Mouse (Mus musculus) neural tube, embryonic 13.5 days (tissue): ENCODE measurements around the gene Alg5. TPM values are rescaled to one million over a fixed set of nuclear protein-coding genes. Genes with fewer than 3 reads are reported as not detected.
A peak's percentile ranks its signal among the peaks of the same experiment; 100 is the strongest.

Experiments used
- ATAC-seq: fragments of 200-750 bp; cut with Nextera tagmentation; 2 replicates; pipeline ENCODE4 v1.8.0; 2017; ENCODE audit warnings: low read depth, mild to moderate bottlenecking, moderate TSS enrichment, moderate library complexity
- H3K27ac ChIP-seq: fragments of 300-500 bp; sonication (generic); replicated peaks from 2 replicates; pipeline ENCODE4 v1.5.1; 2015; ENCODE audit warnings: moderate library complexity, mild to moderate bottlenecking, inconsistent platforms
- H3K27me3 ChIP-seq: fragments of 300-500 bp; sonication (generic); 2 replicates; pipeline ENCODE4 v1.6.1; 2015; ENCODE audit warnings: mild to moderate bottlenecking, inconsistent platforms
- H3K36me3 ChIP-seq: fragments of 300-500 bp; sonication (generic); 2 replicates; pipeline ENCODE4 v1.6.1; 2015; ENCODE audit warnings: mild to moderate bottlenecking, inconsistent platforms
- H3K4me1 ChIP-seq: fragments of 300-500 bp; sonication (generic); replicated peaks from 2 replicates; pipeline ENCODE4 v1.6.1; 2015; ENCODE audit warnings: inconsistent platforms
- H3K4me2 ChIP-seq: fragments of 300-500 bp; sonication (generic); 2 replicates; pipeline ENCODE4 v1.6.1; 2015; ENCODE audit warnings: inconsistent platforms, mild to moderate bottlenecking, moderate library complexity
- H3K4me3 ChIP-seq: fragments of 300-500 bp; sonication (generic); 2 replicates; pipeline ENCODE4 v1.5.1; 2015; ENCODE audit warnings: mild to moderate bottlenecking, inconsistent platforms
- H3K9ac ChIP-seq: fragments of 300-500 bp; sonication (generic); 2 replicates; pipeline ENCODE4 v1.6.1; 2015; ENCODE audit warnings: moderate library complexity, mild to moderate bottlenecking, inconsistent platforms
- H3K9me3 ChIP-seq: fragments of 300-500 bp; sonication (generic); 2 replicates; pipeline ENCODE4 v1.6.1; 2016; ENCODE audit warnings: inconsistent platforms
- WGBS: fragments of 180-500 bp; shearing (Covaris S2); methylation state at CpG from one replicate; pipeline ENCODE4 v1.1.7; 2015; 5-methylcytosine and 5-hydroxymethylcytosine counted together
- polyA plus RNA-seq: library from polyadenylated mRNA; unstranded; fragments of >200 nt; fragmentation: Nextera tagmentation; extraction: Ambion mirVana; gene quantifications from 2 replicates; pipeline ENCODE4 v1.2.1, GENCODE M21; 2015

Gene Alg5
- polyA plus RNA-seq, 1 experiment from 2014 or later: 46.4 TPM

DNA sequence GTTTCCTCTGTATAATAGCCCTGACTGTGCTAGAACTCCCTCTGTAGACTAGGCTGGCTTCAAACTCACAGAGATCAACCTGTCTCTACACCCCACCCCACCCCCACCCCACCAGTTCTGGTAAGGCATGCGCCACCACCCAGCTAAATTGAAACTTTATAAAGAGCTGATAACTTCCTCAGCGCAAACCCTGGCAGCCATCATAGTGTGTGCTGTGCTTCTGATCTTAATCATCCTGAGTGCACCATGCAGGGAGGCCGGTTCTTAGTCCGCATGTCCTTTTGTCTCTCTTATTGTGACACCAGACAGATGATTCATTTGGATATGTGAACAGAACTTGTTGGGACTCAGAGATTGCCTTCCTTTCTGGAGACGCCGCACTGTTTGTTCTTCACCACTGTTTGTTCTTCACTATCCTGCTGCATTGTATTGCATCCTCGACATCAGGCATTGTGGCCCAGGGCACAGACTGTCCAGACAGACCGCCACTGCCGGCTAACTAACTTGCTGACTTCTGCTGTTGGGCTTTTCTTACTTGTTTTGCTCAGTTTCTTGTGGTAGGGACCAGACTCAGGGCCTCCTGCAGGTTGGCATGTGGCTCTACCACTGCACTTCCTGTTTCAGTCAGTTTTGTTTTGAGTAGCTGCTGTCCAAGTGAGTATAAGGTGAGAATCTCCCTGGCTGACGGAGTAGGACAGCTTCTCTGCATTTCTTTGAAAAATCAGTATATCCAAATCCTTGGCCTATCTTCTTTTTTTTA is 11.4 kb upstream of the Alg5 start:
- 84% methylated on average over 10 of the region's 10 CpGs for WGBS
- peaks cover 71% of the 10 kb centered on the region for H3K36me3 ChIP-seq
- ATAC-seq: no peak

DNA sequence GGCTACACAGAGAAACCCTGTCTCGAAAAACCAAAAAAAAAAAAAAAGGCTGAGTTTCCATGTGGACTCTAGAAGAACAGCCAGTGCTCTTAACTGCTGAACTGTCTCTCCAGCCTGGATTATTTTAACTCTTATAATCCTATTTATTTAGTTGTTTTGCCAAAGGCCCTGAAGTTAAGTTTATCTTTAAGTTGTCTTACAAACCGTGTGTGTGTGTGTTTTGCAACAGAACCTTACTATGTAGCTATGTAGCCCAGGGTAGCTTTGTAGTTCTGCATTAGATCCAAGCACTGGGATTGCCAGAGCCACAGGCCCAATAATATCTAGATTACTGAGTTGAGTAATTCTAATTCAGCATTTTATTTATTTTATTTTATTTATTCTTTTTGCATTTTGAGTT is 10.0 kb upstream of the Alg5 start:
- H3K9me3 ChIP-seq: no peaks in the 10 kb centered on the region
- no peak overlapping the region for H3K9ac ChIP-seq
- H3K4me2 ChIP-seq: no peak overlapping the region
- H3K4me1 ChIP-seq: no peaks in the 10 kb centered on the region
- H3K27ac ChIP-seq: no peak overlapping the region
- no peaks in the 10 kb centered on the region for H3K27me3 ChIP-seq
- no peak for ATAC-seq
- no peak overlapping the region for H3K4me3 ChIP-seq
- peaks cover 78% of the 10 kb centered on the region for H3K36me3 ChIP-seq
- 75% methylated on average over 2 of the region's 2 CpGs for WGBS

More for the DNA sequence above, 11.4 kb upstream of the Alg5 start:
- Histone ChIP-seq H3K4me3 (no peak overlapping the region), H3K4me1 (no peaks in the 10 kb centered on the region), H3K9ac (no peak overlapping the region), H3K27me3 (no peaks in the 10 kb centered on the region), H3K4me2 (no peak overlapping the region), H3K27ac (no peak overlapping the region), H3K9me3 (no peaks in the 10 kb centered on the region)

DNA sequence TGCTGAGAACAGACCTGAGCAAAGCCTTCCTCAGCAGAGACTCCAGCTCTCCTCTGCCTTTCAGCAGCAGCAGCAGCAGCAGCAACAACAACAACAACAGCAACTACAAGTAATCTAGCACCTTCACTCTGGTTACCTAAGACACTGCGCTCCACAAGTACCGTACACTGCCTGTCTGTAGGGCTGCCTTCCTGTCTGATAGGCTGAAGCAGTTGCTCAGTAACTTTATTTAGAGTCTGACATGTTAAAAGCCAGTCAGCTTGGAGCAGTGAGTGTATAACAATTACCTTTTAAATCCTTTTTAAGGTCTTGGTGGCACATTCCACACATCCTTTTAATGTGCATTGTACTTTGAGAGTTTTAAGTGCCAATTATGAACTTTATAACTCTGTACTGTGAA is 7.8 kb upstream of the Alg5 start:
- WGBS: 96% methylated on average over 2 of the region's 2 CpGs
- no peaks in the 10 kb centered on the region for H3K9me3 ChIP-seq
- peaks cover 77% of the 10 kb centered on the region for H3K36me3 ChIP-seq
- ATAC-seq: no peak
- H3K4me3 ChIP-seq: no peak overlapping the region
- no peaks in the 10 kb centered on the region for H3K4me1 ChIP-seq
- no peak overlapping the region for H3K27ac ChIP-seq
- H3K4me2 ChIP-seq: no peak overlapping the region
- H3K27me3 ChIP-seq: no peaks in the 10 kb centered on the region
- H3K9ac ChIP-seq: no peak overlapping the region

DNA sequence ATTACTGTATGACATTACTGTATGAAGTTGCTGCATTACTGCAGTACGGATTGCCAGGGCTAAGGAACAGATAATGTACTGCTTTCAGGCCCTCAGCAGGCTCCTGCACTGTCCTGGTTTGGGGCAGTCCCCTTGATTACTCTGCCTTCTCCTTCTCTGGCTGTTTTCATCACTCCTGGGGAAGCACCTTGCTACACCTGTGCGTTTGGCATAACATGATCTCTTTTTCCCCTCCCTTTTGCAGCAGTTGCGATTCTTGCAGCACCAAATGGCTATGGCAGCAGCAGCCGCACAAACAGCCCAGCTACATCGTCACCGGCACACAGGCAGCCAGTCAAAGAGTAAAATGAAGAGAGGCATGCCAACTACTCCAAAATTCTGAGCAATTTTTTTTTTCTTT is 7.2 kb upstream of the Alg5 start:
- H3K36me3 ChIP-seq: peaks cover 76% of the 10 kb centered on the region
- 94% methylated on average over 6 of the region's 6 CpGs for whole genome bisulfite sequencing
- ATAC-seq: no peak

DNA sequence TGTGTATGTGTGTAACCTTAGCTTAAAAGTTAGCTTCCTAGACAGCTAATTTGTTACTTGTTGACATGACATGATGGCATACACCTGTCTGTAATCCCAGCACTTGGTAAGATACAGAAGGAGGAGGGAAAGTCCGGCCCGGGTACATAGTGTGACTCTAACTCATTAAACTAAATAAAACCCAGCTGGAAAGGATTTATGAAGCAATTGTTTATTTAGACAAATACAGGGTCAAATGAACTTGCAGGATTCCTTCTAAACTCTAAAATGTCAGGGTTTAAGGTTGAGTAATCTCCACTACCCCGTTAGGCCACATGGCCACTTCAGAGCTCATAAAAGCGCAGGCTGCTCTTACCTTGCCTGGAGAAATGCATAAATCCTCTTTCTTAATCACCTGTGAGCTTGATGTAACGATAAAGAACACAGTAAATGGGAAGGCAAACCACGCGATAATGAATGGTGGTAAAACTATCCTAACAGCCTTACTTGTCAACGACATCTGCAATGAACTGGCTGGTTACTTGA is 3.7 kb upstream of the Alg5 start:
- ATAC-seq: no peak
- Histone ChIP-seq H3K4me2 (no peak overlapping the region), H3K36me3 (peaks cover 59% of the 10 kb centered on the region), H3K4me1 (peaks cover 20% of the 10 kb centered on the region), H3K9ac (no peak overlapping the region), H3K4me3 (no peak overlapping the region), H3K27ac (no peak overlapping the region), H3K9me3 (no peaks in the 10 kb centered on the region), H3K27me3 (no peaks in the 10 kb centered on the region)
- 83% methylated on average over 8 of the region's 8 CpGs for WGBS

More for the DNA sequence above, 7.2 kb upstream of the Alg5 start:
- no peak overlapping the region for H3K9ac ChIP-seq
- H3K4me3 ChIP-seq: no peak overlapping the region
- no peak overlapping the region for H3K27ac ChIP-seq
- no peaks in the 10 kb centered on the region for H3K9me3 ChIP-seq
- H3K4me2 ChIP-seq: no peak overlapping the region
- H3K4me1 ChIP-seq: peaks cover 4% of the 10 kb centered on the region; the same call in 1 of the 2 replicates
- H3K27me3 ChIP-seq: no peaks in the 10 kb centered on the region

DNA sequence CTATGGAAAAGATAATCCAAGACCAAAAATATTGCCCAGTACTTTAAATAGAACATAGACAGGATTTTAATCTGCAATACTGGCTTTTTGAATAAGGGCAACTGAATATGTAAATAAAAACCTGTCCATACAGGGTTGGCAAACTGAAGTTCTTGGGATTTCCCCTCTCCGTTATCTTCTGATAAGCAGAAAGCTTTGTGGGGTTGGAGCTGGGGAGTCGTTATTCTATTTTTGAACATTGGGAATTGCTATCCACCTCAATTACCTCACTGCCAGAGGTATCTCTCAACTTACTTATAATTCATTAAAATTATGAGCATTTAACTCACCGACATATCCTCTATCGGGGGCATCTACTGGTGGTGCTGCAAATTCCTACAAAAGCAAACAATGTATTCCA is 3.0 kb upstream of the Alg5 start:
- H3K9ac ChIP-seq: no peak overlapping the region
- WGBS: 92% methylated on average over 4 of the region's 4 CpGs
- peaks cover 53% of the 10 kb centered on the region for H3K36me3 ChIP-seq

DNA sequence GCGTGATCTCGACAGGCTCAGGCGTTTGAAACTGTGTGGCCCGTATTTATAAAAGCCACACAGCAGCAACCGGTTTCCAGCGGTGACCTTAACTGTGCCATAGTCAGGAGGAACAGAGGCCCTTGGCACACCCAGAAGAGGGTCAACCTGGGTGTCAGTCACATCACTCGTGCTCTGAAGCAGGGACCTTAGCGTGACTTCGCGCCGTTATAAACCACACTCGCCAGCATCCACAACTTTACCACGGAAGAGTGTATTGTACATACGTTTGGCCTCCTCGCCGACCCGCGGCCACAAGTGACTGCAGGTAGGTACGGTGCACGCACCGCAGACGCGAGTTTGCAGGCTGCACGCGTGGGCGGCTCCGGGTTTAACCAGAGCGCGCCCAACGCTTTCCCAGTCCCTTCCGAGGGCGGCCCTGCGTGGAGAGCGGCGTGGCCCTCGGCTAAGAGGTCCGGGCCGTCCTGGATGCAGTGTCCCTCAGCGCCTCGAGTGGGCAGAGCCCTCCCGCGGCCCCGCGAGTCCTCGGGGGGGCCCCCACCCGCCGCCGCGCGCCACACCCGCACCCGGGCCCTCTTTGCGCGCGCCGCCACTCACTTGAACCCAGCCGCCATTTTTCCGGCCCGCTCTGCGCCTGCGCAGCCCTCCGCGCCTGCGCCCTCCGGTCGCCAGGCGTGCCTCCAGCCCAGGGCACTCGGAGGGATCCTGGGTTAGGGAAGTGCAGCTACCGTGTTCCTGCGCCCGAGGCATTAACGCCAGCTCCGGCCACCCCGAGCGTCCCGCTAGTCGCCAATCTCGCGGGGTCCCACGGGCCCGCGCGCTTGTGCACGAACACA is 710 bp upstream of the Alg5 start:
- peak; percentile 96 for ATAC-seq
- no peaks in the 10 kb centered on the region for H3K27me3 ChIP-seq
- WGBS: under 1% methylated on average over 84 of the region's 84 CpGs
- peaks cover 38% of the 10 kb centered on the region for H3K36me3 ChIP-seq
- H3K4me2 ChIP-seq: peak overlapping the region; percentile 89
- peaks cover 20% of the 10 kb centered on the region for H3K4me1 ChIP-seq
- H3K9me3 ChIP-seq: no peaks in the 10 kb centered on the region
- H3K27ac ChIP-seq: peak overlapping the region; percentile 99
- H3K4me3 ChIP-seq: peak overlapping the region; percentile 82
- peak overlapping the region; percentile 97 for H3K9ac ChIP-seq

More for the DNA sequence above, 3.0 kb upstream of the Alg5 start:
- H3K27ac ChIP-seq: no peak overlapping the region
- no peaks in the 10 kb centered on the region for H3K27me3 ChIP-seq
- H3K4me1 ChIP-seq: peaks cover 20% of the 10 kb centered on the region
- no peaks in the 10 kb centered on the region for H3K9me3 ChIP-seq
- no peak overlapping the region for H3K4me2 ChIP-seq
- ATAC-seq: no peak
- H3K4me3 ChIP-seq: no peak overlapping the region

DNA sequence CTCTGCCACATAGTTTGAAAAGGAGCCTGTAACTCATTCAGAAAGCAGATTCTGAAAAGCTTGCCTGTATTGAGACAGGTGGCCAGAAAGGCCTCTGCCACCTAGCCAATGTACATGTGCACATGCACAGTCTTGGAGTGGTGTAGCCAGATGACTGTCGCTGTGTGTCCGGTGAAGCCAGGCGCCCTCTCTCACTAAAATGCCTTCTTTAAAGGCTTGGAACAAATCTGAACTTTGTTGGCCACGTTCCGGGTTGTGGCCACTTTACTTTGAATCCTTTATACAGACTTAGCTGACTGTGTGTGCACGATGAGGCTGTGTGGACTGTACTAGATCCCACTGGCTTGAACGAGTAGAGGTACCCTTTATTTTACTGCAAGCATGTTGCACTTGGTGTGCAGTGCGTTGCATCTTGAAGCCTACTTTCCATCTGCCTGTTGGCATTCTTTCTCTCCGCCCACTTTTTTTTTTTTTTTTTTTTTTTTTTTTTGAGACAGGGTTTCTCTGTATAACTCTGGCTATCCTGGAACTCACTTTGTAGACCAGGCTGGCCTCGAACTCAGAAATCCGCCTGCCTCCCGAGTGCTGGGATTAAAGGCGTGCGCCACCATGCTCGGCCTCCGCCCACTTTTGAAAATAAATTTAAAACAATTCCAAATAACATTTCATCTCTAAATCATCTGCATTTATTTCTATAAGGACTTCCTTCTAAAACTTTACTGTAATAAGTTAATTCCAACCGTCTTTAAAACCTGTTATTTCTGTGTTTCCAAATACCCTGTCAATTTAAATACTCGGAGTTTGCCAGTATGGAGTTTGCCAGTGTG is 975 bp downstream of the Alg5 start:
- no peaks in the 10 kb centered on the region for H3K9me3 ChIP-seq

DNA sequence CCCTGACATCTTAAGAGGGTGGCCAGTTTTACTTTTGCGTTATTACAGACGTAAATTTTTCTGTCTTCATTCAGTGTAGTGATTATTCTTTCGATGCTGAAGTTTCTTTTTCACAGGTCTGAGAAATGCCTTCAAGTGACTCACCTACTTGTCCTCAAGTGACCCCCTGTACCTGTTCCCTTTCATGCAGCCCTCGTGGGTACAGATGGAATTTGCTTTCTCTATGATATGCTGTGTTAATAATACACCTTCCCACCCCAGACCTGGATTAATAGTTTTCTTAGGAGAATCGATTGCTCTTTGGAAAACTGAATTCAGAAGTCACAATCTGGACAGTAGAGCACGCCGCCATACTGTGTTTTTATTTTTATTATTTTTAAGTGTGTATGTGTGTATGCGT is 2.0 kb downstream of the Alg5 start:
- H3K27me3 ChIP-seq: no peaks in the 10 kb centered on the region
- no peak overlapping the region for H3K4me3 ChIP-seq
- ATAC-seq: no peak
- H3K9ac ChIP-seq: no peak overlapping the region
- H3K36me3 ChIP-seq: peaks cover 39% of the 10 kb centered on the region
- peaks cover 20% of the 10 kb centered on the region for H3K4me1 ChIP-seq
- 95% methylated on average over 8 of the region's 8 CpGs for WGBS
- no peak overlapping the region for H3K27ac ChIP-seq
- H3K9me3 ChIP-seq: no peaks in the 10 kb centered on the region
- no peak overlapping the region for H3K4me2 ChIP-seq

More for the DNA sequence above, 975 bp downstream of the Alg5 start:
- peak overlapping the region; percentile 82 for H3K4me3 ChIP-seq
- H3K4me2 ChIP-seq: peak overlapping the region; percentile 89
- peak overlapping the region; percentile 97 for H3K9ac ChIP-seq
- H3K4me1 ChIP-seq: peaks cover 20% of the 10 kb centered on the region
- H3K27ac ChIP-seq: peak overlapping the region; percentile 99
- no peaks in the 10 kb centered on the region for H3K27me3 ChIP-seq
- ATAC-seq: no peak
- H3K36me3 ChIP-seq: peaks cover 37% of the 10 kb centered on the region
- 57% methylated on average over 18 of the region's 18 CpGs for WGBS

DNA sequence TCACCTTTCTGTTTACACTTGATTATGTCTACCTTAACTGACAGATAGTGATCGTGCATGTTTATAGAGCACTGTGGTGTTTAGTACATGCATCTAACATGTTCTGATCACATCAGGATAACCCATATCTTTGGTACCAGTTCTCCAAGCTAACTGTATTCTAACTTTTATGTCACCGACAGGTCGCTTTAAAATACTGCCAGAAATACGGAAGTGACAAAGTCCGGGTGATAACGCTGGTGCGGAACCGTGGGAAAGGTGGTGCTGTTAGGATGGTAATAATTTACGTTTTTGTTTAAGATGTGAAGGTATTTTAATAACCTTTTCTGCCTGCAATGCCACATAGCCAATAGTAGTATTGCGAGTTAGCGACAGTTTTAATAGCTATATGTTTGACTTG is 6.6 kb downstream of the Alg5 start:
- no peak overlapping the region for H3K9ac ChIP-seq
- H3K4me3 ChIP-seq: no peak overlapping the region
- no peak overlapping the region for H3K4me2 ChIP-seq
- no peaks in the 10 kb centered on the region for H3K27me3 ChIP-seq
- H3K4me1 ChIP-seq: no peaks in the 10 kb centered on the region
- no peaks in the 10 kb centered on the region for H3K9me3 ChIP-seq
- peaks cover 78% of the 10 kb centered on the region for H3K36me3 ChIP-seq
- no peak for ATAC-seq
- no peak overlapping the region for H3K27ac ChIP-seq
- 98% methylated on average over 11 of the region's 11 CpGs for WGBS

DNA sequence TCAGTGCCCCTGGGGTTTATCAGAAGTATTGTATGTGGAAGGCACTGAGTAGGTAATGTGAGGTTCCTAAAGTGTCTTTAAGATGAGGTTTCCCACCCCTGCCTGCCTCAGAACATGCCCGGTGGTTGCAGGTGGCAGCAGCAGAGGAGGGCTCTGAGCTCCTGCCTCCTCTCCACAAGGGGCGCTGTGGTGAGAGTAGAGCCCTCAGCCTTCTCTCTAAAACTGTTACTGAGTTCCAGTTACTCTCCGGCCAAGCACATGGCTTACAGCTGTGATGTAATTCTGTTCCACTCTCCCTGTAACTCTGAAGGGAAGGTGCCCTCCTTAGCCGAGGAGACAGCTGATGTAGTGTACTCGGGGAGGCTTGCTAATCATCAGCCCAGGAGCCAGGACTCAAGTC is 10.5 kb downstream of the Alg5 start:
- no peak for ATAC-seq
- WGBS: 61% methylated on average over 5 of the region's 5 CpGs

More for the DNA sequence above, 10.5 kb downstream of the Alg5 start:
- no peak overlapping the region for H3K27ac ChIP-seq
- no peaks in the 10 kb centered on the region for H3K27me3 ChIP-seq
- H3K36me3 ChIP-seq: peaks cover 100% of the 10 kb centered on the region
- H3K4me2 ChIP-seq: no peak overlapping the region
- H3K9me3 ChIP-seq: no peaks in the 10 kb centered on the region
- H3K9ac ChIP-seq: no peak overlapping the region
- H3K4me1 ChIP-seq: no peaks in the 10 kb centered on the region
- no peak overlapping the region for H3K4me3 ChIP-seq
